Mouse (Mus musculus): ENCODE measurements around the gene Kat2a.

Kat2a gene

GRCm38 (mm10) chr11:100735954-100736745 lies 23.9 kb upstream of the Kat2a start:
- DNase-seq (ENCODE audit: low spot score), result no peak

GRCm38 (mm10) chr11:100735134-100735865 lies 23.0 kb upstream of the Kat2a start:
- DNase-seq (ENCODE audit: low spot score), result no peak

- no peak for DNase-seq (ENCODE audit: low spot score)
Observed at GRCm38 (mm10) chr11:100730477-100731205, 18.4 kb upstream of the Kat2a start.

- DNase-seq (ENCODE audit: low spot score), result no peak
Observed at GRCm38 (mm10) chr11:100729976-100730375, 17.7 kb upstream of the Kat2a start.

GRCm38 (mm10) chr11:100728601-100729000 lies 16.3 kb upstream of the Kat2a start:
- DNase-seq (ENCODE audit: low spot score), result no peak

GRCm38 (mm10) chr11:100727201-100727600 lies 14.9 kb upstream of the Kat2a start:
- no peak for DNase-seq (ENCODE audit: low spot score)

GRCm38 (mm10) chr11:100724919-100725512 lies 12.8 kb upstream of the Kat2a start:
- DNase-seq (ENCODE audit: low spot score), result no peak

- DNase-seq (ENCODE audit: low spot score), result no peak
Observed at GRCm38 (mm10) chr11:100722493-100723028, 10.3 kb upstream of the Kat2a start.

- DNase-seq (ENCODE audit: low spot score), result no peak
Observed at GRCm38 (mm10) chr11:100721776-100722492, 9.7 kb upstream of the Kat2a start.

- no peak for DNase-seq (ENCODE audit: low spot score)
Observed at GRCm38 (mm10) chr11:100721254-100721653, 9.0 kb upstream of the Kat2a start.

- DNase-seq (ENCODE audit: low spot score), result no peak
Observed at GRCm38 (mm10) chr11:100720345-100720744, 8.1 kb upstream of the Kat2a start.

GRCm38 (mm10) chr11:100719893-100720292 lies 7.6 kb upstream of the Kat2a start:
- no peak for DNase-seq (ENCODE audit: low spot score)

- no peak for DNase-seq (ENCODE audit: low spot score)
Observed at GRCm38 (mm10) chr11:100719312-100719711, 7.0 kb upstream of the Kat2a start.

GRCm38 (mm10) chr11:100718866-100719265 lies 6.6 kb upstream of the Kat2a start:
- no peak for DNase-seq (ENCODE audit: low spot score)

- no peak for DNase-seq (ENCODE audit: low spot score)
Observed at GRCm38 (mm10) chr11:100718462-100718861, 6.2 kb upstream of the Kat2a start.

- DNase-seq (ENCODE audit: low spot score), result no peak
Observed at GRCm38 (mm10) chr11:100716649-100717048, 4.4 kb upstream of the Kat2a start.

GRCm38 (mm10) chr11:100714948-100715347 lies 2.7 kb upstream of the Kat2a start:
- no peak for DNase-seq (ENCODE audit: low spot score)

GRCm38 (mm10) chr11:100714534-100714915 lies 2.3 kb upstream of the Kat2a start:
- peak; percentile 89 for DNase-seq (ENCODE audit: low spot score)

GRCm38 (mm10) chr11:100713735-100714533 lies 1.7 kb upstream of the Kat2a start, which contains the start of gene Hspb9:
Gene Hspb9 (plus strand): TSS chr11:100713850.
- DNase-seq (ENCODE audit: low spot score), result peak; percentile 51

- no peak for DNase-seq (ENCODE audit: low spot score)
Observed at GRCm38 (mm10) chr11:100713174-100713573, 909 bp upstream of the Kat2a start.
